Mouse (Mus musculus) heart, adult 9 months (tissue): Measurements from ENCODE around the gene Slc47a1.

ENCODE experiments used
- DNase-seq, 2 experiments: peaks; one replicate each; pipeline ENCODE4 v3.0.0; 2022; ENCODE audit warnings: low spot score in 2 of 2

Gene Slc47a1

DNA sequence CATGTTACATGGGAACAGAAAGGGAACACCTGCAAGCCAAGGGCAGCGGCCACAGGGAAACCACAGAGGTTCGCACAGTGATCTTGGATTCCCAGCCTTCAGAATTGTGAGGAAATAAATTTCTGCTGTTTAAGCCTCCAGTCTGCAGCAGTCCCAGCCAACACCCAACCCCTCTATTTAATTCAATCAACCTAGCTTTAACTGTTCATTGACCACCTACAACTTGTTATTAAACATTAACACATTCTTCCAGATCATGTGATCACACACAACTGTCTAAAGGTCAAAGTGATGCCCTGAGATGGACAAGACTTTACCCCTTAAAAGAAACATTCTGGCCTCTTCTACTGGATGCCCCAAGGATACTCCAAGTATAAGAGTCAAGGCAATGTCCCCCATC is 9.5 kb downstream of the Slc47a1 start:
- DNase-seq = no peak

DNA sequence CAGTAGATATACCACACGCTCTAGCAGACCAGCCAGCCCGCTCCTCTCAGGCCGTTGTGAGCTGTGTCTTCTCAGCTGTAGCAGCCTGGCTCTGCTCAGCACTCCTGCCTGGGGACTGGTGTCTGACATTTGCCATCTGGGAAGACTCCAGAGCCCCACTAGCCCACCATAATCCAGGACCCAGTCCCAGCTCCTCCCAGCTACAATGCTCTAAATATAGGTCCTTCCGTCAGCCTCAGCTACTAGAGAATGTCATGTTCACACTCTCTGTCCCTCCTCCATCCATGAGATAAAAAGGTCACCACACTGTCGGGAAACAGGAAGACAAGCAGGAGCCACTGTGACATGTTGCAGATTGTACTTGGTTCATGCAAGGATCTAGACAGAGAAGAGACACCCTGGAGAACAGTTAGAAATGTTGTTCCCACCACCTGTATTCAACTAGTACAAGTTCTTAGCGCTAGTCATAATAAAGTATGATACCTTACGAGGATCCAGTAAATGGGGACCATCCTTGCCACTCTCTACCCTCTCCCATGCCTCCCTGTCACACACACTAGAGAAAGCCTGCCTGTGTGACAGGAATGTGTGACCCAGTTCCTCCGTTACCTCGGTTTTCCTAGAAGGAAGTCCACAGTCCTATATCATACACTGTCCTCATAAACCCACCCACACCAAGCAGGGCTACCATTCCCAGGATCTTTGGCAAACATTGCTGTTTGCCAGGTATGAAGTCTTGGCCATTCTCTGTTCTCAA is 11.4 kb downstream of the Slc47a1 start:
- DNase-seq = peak; percentile 62 to 64

DNA sequence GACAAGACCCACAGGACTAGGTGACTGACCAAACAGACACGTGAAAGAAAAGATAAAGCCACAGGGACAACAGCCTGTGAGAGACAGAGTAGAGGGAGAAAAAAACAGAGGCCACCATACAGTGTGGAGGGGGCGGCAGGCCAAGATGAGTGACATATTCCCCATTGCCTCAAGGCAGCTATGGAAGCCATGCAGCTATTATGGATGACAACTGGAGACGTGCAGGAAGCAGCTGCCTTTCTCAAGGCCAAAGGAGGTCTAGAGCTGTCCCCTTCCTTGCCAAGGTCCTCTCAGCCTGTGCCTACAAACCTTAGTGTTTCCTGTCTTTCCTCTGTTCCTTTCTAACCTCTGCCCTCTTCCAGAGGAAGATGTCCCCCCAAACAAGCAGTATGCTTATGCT is 12.2 kb downstream of the Slc47a1 start:
- no peak for DNase-seq

DNA sequence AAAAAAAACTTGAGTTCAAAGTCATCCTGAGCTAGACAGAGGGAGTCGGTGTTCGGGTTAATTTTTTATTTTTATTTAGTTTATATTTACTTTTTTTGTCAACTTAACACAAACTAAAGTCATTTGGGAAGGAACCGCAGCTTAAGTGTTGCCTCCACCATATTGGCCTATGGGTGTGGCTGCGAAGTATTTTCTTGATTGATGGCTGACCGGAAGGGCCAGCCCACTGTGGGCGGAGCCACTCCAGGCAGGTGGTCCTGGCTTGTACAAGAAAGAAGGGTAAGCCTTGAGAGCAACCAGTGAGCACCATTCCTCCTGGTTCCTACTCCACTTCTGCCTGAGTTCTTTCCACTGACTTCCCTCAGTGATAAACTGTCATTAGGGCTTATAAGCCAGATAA is 14.0 kb downstream of the Slc47a1 start:
- DNase-seq = no peak

DNA sequence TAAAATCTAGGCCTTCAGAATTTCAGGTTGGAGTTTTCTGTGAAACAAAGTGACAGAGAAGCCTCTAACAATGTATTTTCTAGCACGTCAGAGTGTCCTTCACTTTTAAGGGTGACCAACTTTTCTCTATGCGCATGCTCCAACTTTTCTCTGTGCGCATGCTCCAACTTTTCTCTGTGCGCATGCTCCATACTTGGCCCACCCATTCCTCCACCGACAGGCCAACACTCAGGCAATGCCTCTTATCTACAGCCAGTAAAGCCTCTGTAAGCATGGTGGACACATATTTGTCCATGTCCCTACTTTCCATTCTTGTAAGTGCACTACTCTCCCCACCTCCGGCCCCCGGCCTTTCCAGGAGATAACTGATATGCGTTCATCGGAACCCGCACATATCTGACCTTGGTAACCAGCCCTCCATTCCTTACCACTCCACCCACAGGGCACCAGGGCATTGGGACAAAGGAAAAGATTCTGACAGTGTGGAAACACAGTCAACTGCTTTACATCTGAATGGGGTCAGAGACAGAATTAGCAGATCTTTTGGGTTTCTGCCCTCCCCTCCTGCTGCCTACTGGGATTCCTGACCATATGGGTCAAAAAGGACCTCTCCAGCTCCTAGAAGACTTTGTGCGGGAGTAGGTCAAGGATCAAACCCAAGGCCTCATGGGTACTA is 16.5 kb downstream of the Slc47a1 start:
- DNase-seq = no peak

DNA sequence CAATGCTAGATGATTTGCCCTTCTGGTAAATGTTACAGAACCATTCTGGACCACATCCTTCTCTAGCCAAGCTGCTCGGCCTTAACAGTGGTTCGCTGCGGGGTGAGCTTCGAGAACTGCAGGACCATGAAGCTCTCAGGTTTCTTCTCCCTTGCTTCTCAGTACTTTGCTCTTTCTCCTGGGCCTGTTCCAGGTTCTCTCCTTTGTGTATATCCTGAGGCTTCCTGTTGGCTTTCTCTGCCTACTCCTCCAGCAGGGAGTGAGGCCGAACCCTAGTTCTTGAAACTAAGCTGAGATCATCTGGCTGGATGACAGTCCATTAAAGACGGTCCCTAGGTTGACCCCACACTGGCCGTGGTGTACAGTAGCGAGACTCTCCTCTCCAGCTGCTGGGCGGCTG is 21.5 kb downstream of the Slc47a1 start:
- DNase-seq = no peak

DNA sequence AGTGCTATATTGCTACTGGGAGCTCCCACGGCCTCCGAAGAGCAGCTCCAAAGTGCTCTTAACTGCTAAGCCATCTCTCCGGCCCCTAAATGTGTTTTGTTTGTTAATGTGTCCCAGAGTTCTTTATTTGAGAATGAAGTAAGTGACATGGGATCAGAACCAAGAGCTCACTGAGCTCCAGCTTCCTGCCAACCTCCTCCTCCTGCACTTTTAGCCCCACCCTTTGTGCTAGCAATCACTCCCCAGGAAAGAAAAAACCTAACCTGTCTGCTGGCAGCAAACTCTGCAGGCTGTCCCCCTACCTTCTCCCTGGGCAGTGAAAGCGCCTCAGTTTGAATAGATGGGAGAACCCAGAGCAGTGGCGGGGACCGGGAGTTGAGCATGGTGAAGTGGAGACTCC is 22.0 kb downstream of the Slc47a1 start:
- no peak for DNase-seq

DNA sequence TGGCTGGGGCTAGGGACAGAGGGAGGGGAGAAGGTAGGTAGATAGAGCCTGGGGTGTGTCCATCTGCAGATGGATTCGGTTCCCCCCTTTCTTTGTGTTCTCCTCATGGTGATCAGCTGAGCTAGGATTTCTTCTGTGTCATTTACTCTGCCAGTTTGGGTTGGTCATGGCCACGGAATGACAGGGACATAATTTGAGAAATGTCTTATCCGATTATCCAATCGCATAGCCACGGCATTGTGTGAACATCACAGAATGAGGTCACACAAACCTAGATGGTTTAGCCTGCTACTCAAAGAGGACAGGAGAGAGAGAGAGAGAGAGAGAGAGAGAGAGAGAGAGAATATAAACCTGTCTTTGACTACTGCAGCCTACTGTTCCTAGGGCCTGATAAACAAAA is 22.8 kb downstream of the Slc47a1 start:
- DNase-seq = no peak

DNA sequence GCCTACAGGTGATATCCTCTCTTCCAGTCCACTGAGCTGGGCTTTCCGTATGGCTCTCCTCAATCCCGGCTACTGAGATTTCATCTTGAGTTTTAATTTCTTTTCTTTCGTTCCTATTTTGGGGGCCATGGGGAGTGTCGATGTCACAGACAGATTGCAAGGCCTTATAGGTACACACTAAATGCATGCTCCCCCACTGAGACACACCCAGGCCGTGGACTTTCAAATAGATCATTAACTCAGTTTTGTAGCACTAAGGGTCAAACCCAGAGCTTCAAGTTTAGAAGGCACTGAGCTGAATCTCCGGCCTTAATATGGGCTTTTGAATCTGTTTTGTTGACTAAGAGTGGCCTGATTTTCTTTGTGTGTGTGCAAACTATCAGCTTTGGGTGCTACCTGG is 23.8 kb downstream of the Slc47a1 start:
- DNase-seq = no peak

DNA sequence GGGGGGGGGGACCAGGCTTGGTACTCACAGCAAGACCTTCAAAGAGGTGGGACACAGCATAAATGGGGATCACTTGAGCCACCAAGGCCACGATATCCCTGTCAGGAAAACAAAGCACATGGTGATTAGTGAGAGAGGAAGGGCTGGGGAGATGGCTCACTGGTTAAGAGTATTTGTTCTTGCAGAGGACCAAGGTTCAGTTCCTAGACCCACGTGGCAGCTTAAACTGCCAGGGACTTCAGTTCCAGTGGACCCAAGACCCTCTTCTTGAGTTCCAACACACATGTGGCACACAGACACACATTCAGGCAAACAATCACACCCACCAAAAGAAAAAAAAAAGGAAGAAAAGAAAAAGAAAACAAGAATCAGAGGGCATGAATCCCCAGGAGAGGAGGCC is 25.1 kb downstream of the Slc47a1 start:
- no peak for DNase-seq

DNA sequence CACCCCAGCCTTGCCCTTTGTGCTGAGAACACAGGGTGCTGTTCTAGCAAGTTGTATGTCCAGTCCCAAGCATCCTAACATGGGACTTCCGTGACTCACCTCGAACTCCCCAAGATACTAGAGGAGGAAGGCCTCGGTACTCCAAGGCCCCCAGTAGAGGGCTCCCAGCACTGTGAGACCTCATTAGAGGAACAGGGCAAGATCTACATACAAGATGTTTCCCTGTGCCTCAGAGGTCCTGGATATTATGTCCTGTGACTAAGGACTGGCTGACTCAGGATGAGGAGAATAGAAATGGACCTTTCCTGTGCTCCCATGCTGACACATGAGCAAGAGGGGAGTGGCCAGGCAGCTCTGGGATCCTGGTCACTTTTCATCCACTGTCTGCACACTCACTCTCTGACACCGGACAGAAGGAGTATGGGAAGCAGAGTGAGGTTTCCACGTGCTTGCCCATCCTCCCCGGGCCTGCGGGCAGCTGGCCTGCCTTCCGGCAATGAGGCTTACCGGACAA is 25.9 kb downstream of the Slc47a1 start:
- no peak for DNase-seq

DNA sequence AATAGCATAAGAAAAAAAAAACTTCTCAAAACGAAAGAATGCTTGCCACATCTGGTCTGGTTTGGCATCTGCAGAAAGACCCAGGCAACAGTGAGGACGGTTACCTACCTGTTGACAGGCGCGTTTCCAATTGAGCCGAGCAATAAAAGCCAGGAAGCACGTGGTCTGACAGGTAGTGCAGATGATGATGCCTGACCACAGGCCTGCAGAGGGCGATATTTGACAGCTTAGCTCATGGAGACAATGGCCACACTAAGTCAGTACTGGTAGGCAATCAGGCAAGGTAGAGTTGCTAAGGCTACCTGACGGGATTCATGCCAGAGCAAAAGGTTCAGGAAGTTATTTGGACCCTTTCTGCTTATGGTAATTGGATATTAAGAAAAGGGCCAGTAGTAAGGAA is 28.8 kb downstream of the Slc47a1 start:
- DNase-seq = peak; percentile 35 to 57

DNA sequence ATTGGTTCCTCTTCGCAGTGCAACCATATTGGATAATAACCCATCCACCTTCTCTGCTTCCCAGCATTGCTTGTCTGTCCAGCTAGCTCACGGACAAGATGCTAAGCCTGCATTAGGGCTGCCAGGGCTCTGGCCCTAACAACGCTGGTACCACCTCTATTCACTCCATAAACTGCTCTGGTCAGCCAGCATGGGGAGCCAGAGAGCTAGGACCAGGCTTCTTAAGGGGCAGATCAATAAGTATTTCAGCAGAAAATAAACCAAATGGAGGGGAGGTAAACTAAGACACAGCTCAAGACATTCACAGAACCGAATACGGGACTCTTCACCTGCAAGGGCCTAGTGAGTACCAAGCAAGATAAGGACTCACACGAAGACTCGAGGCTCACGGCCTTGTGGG is 32.0 kb downstream of the Slc47a1 start:
- no peak for DNase-seq

DNA sequence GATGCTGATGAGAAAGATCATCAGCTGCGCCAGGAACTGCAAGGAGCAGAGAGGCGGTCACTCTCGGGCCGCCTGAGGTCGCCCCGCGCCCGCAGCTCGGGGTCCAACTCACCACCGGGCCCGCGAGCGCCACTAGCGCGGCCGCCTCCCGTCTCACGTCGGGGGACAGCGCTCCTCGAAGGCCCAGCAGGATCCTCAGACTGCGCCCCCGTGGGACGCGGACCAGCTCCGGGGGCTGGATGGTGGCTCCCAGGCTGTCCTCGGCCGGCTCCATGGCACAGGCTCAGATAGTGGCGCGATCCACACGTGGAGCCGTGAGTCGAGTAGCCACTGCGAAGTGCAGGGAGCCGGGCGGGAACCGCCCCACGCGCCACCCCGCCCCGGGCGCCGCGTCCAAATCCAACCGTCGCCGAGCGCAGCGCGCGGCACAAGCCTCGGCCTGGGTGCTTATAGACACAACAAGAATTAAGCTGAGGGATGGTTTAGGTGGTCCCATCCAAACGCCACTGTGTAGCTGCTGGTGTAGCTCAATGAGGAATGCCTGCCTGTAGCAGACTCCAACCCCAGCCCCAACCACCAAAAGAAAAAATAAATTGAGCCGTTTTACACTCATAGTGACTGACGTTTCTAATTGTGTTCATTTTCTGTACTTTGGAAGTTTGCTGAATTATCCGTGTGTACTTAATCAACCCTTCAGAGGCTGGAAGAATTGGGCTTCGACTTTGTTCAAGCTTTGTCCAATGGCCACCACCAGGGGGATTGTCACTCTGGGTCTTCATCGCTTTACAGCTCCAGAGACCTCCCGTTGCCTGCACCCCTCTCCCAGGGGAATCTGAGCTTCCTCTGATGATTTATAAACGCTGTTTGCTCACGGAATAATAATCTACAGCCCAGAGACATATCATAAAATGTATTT is 35.4 kb downstream of the Slc47a1 start, which contains the start of gene Slc47a2:
Slc47a2 (minus strand) TSS at position 356 of the 916 bp plus-strand sequence.
- no peak for DNase-seq

DNA sequence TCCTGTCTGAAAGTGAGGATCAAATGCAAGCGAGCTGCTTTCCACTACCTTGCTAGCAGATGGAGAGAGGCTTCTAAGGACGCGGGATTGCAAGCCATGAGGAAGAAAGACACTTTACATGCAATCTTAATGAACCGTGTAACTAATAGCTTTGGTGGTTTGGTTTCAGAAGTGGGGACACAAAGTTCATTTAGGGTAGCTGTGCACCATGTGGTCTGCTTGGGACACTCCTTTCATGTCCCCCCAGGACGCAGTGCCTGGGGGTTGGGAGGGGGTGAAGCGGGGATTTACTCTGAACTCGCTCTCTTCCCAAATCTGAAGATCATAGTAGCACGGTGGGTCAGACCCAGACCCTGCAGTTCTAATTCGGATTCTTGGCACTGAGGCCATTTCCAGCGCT is 36.2 kb downstream of the Slc47a1 start:
- no peak for DNase-seq

DNA sequence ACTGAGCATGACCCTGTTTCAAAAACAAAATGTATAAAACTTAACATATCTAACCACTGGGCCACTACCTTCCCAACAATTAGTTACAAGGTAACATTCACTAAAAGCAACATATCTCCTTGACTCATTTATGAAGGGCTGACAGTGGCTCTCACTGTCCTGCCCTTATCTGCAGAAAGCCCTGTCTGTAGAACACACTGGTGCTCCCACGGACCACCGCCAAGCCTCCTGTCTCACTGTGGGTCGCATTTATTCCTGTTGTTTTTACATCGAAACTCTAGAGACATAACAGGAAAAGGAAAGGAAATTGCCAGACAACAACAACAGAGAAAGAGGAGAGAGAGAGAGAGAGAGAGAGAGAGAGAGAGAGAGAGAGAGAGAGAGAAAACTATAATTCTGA is 36.9 kb downstream of the Slc47a1 start:
- no peak for DNase-seq

DNA sequence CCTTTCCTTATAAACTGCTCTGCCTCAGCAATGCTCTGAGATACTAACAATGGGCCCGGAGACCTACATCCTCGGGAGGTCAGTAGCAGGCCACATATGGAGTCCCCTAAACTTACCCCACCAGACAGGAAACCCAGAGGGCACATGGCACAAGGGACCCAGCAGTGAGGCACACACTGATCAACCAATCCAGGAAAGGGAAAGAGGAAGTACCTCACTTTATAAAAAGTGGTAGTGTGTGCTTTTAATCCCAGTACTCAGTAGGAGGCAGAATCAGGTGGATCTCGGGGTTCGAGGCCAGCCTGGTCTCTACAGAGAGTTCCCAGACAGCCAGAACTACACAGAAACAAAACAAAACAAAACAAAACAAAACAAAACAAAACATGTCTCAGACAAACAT is 37.8 kb downstream of the Slc47a1 start:
- no peak for DNase-seq

DNA sequence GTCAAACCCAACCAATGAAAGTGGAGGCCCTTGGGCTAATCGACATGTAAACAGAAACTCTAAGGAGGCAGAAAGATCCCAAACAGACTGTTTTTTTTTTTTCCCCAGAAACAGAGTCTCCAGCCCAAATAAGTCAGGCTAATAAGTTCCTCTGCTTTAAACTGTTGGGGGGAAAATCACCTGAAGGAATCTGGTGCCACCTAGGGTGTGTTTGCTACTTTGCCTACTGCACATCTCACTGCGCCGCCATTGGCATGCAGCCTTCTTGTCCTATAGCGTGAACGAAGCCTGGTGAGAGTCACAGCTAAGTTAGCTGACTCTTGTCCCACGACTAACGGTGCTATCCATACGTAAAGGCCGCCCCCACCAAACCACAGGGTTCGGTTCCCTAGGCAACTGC is 40.6 kb downstream of the Slc47a1 start:
- DNase-seq = no peak

DNA sequence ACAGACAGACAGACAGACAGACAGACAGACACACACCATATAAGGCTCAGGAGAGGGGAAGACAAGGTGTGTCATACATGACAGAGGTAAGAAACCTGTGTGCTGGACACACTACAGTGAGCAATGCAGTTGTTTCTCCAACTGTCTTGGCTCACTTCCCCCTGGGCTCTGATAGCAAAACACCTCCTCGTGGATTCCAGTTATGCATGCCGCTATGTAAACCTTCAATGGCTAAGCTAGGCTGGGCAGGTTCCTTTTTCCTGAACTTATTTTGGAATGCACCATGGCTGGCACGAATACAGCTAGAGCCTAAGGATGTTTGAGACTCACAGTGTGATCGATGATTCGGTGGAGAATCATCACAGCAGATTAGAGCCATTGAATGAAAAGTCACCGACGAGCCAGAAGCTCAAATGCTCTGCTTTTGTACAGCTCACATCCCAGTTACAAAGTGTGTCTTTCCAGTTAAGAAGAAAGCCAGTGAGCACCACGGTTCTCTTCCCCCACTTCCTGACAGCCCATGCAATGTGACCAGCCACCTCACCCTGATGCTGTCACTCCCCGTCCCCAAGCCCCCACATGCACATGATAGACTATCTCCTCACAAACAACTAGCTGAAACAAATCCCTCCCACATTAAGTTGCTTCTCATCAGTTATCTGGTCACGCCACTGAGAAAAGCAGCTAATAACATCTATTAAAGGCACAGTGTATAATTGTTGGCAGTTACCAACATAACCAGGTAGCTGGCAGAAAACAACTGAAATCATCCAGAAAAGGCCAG is 57.0 kb downstream of the Slc47a1 start:
- no peak for DNase-seq

DNA sequence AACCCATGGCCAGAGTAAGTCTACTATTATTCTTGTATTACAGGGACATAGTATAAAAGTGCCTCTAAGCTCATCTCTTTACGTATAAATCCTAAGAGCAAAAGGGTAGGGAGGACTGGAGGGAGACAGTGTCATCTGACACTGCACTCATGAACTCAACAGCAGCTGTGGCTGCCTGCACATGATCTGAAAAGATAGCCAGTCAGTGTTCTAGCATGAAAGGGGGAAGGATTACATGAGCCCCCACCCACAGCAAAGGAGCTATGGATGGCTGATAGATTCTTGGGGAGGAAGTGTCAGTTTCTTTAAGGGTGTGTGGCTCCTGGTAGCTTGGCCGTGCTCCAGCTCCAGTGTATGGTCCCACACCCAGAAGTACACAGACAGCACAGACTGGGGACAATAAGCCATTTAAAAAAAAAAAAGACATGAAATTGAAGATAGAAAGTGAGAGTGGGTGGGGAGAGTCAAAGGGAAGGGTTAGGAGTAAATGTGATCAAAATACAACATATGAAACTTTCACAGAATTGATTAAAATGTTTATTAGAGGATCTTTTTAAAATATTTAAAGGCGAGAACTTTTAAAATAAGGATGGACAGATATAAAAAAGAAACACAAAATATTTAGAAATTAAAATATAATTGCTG is 58.1 kb downstream of the Slc47a1 start:
- DNase-seq = no peak
